Mouse (Mus musculus) myocyte (in vitro differentiated cells): ENCODE measurements at regions not wholly inside any gene's neighbourhood (a gene's known extent, or its start where the extent isn't known, plus 50 kb on each side); places are given as distances from the start of the nearest gene placed in this dataset.

Experiments
- CEBPB ChIP-seq: IDR thresholded peaks from 2 replicates; pipeline ENCODE4 v1.6.1; 2011; ENCODE audit warnings: mild to moderate bottlenecking, moderate library complexity; ENCODE audit not compliant: poor library complexity, insufficient read depth, severe bottlenecking
- MAX ChIP-seq: IDR thresholded peaks from one replicate; pipeline ENCODE4 v1.6.1; 2011; ENCODE audit warnings: low read depth, mild to moderate bottlenecking, control low read depth
- MYOG ChIP-seq, 3 experiments: IDR thresholded peaks; one replicate each; pipeline ENCODE4 v1.6.1; 2011; ENCODE audit warnings: control low read depth in 2 of 3, low read depth in 2 of 3, mild to moderate bottlenecking in 2 of 3; ENCODE audit not compliant: insufficient read length in 2 of 3, control insufficient read depth in 1 of 3, insufficient read depth in 1 of 3
- POLR2A ChIP-seq: IDR thresholded peaks from one replicate; pipeline ENCODE4 v1.6.1; 2011; ENCODE audit warnings: low read depth, mild to moderate bottlenecking, control low read depth, moderate library complexity; ENCODE audit not compliant: insufficient read length
- POLR2AphosphoS2 ChIP-seq: IDR thresholded peaks from one replicate; pipeline ENCODE4 v1.6.1; 2011; ENCODE audit warnings: low read depth, control low read depth; ENCODE audit not compliant: insufficient read length

GRCm38 (mm10) chr13:44451224-44451623 lies 278.1 kb upstream of the Jarid2 start:
- TF ChIP-seq POLR2A (no peak), MYOG (IDR thresholded peaks at IDR 0.05; ENCODE audit: control insufficient read depth in 1 of 3, insufficient read depth in 1 of 3, insufficient read length in 2 of 3, low read depth in 2 of 3) (no peak), POLR2AphosphoS2 (no peak), MAX (no peak), CEBPB (no peak)
